Mouse (Mus musculus) intestine, postnatal 0 days (tissue): ENCODE data around the gene Npas3. TPM values are rescaled to one million over a fixed set of nuclear protein-coding genes. Genes with fewer than 3 reads are reported as not detected.

Experiments
- ATAC-seq: fragments of 200-750 bp; cut with Nextera tagmentation; 2 replicates; pipeline ENCODE4 v1.8.0; 2017; ENCODE audit warnings: mild to moderate bottlenecking, moderate TSS enrichment, moderate library complexity
- H3K27ac ChIP-seq: fragments of 300-500 bp; sonication (generic); 2 replicates; pipeline ENCODE4 v1.5.1; 2014; ENCODE audit warnings: mild to moderate bottlenecking, low read depth, low read length, moderate library complexity
- H3K27me3 ChIP-seq: fragments of 300-500 bp; sonication (generic); replicated peaks from 2 replicates; pipeline ENCODE4 v1.6.1; 2014; ENCODE audit warnings: low read length, mixed read lengths; ENCODE audit not compliant: control insufficient read depth, insufficient read depth
- H3K36me3 ChIP-seq: fragments of 300-500 bp; sonication (generic); 2 replicates; pipeline ENCODE4 v1.6.1; 2014; ENCODE audit warnings: mild to moderate bottlenecking, moderate library complexity; ENCODE audit not compliant: control insufficient read depth, insufficient read depth
- H3K4me1 ChIP-seq: fragments of 300-500 bp; sonication (generic); replicated peaks from 2 replicates; pipeline ENCODE4 v1.6.1; 2014; ENCODE audit warnings: antibody characterized with exemption, low read length, mixed read lengths; ENCODE audit not compliant: control insufficient read depth, insufficient read depth
- H3K4me2 ChIP-seq: fragments of 300-500 bp; sonication (generic); replicated peaks from 2 replicates; pipeline ENCODE4 v1.6.1; 2014; ENCODE audit warnings: low read depth, mild to moderate bottlenecking, moderate library complexity
- H3K4me3 ChIP-seq: fragments of 300-500 bp; sonication (generic); 2 replicates; pipeline ENCODE4 v1.5.1; 2014; ENCODE audit warnings: low read depth, low read length
- H3K9ac ChIP-seq: fragments of 300-500 bp; sonication (generic); 2 replicates; pipeline ENCODE4 v1.6.1; 2014; ENCODE audit warnings: mild to moderate bottlenecking, low read depth, low read length
- H3K9me3 ChIP-seq: fragments of 300-500 bp; sonication (generic); 2 replicates; pipeline ENCODE4 v1.6.1; 2016; ENCODE audit warnings: mixed run types; ENCODE audit not compliant: control insufficient read depth
- CTCF ChIP-seq: sonication (generic); IDR thresholded peaks from 2 replicates; pipeline ENCODE4 v1.5.1; 2016; ENCODE audit warnings: low read depth, mild to moderate bottlenecking, control low read depth, antibody characterized with exemption, moderate library complexity
- WGBS: fragments of 180-500 bp; shearing (Covaris S2); extraction: QIAGEN DNeasy Blood & Tissue Kit; methylation state at CpG from one replicate; pipeline ENCODE4 v1.1.7; 2014; 5-methylcytosine and 5-hydroxymethylcytosine counted together
- polyA plus RNA-seq: library from polyadenylated mRNA; unstranded; fragments of >200 nt; fragmentation: Nextera tagmentation; extraction: Ambion mirVana; gene quantifications from 2 replicates; pipeline ENCODE4 v1.2.1, GENCODE M21; 2015

Npas3 gene
- polyA plus RNA-seq, 1 experiment from 2014 or later, result 0.48 TPM

DNA sequence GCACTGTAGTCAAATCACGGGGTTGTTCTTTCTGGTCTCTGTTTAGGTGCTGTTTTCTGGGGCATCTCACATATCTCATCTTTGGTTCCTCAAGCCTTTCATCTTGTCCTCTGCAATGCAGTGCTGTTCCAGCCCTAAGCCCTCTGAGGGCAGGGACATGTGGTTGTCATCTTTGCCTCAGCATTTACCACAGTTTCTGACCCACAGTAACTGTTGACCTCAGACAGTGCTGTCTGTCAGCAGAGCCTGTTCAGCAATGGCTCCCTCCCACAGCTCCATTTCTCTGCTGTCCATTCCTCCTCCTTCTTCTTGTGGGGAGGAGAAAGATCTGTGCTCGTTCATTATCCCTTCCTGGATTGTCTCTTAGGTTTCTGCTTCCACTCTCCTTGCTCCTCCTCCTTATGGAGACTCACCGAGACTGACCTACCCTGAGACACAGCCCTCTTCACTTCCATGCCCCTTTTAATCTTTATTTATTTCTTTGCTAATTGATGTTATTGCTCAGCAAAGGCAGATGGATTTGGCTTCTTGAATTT, 79.2 kb downstream of the Npas3 start:
- Histone ChIP-seq H3K4me2 (no peak overlapping the region), H3K27ac (no peak overlapping the region), H3K36me3 (no peaks in the 10 kb centered on the region), H3K4me1 (no peaks in the 10 kb centered on the region), H3K4me3 (no peak overlapping the region), H3K27me3 (no peaks in the 10 kb centered on the region), H3K9ac (no peak overlapping the region), H3K9me3 (no peaks in the 10 kb centered on the region)
- WGBS, result 37% methylated on average over 3 of the region's 3 CpGs
- TF ChIP-seq CTCF, result no peak
- no peak for ATAC-seq

DNA sequence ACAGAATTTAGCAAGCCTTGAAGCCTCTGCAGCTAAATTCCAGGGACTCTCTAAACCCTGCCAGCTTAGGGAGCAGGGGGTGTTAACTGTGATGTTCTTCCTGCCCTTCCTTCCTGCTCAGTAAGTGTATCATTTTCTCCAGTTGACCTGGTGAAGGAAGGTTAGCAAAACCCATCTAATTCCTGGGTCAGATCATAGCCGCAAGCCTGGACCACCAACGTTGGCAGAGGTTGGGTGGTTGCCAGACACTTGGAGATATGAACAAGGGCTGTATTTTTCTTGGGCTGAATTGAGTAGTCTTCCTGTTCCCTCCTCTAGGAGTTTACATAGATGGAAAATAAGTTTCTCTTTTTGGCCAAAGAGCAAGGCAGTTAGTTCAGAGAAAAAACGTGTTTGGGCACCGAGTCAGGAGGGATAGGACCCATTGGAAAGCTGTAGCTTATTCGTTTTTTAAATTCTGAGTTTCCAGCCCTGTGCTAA, 79.8 kb downstream of the Npas3 start:
- no peak for TF ChIP-seq CTCF
- no peak overlapping the region for H3K9ac ChIP-seq
- no peak for ATAC-seq
- peak overlapping the region; percentile 32 for H3K4me2 ChIP-seq
- no peaks in the 10 kb centered on the region for H3K36me3 ChIP-seq
- no peaks in the 10 kb centered on the region for H3K4me1 ChIP-seq
- WGBS, result 41% methylated on average over 5 of the region's 5 CpGs
- H3K4me3 ChIP-seq, result no peak overlapping the region
- no peaks in the 10 kb centered on the region for H3K27me3 ChIP-seq
- no peak overlapping the region for H3K27ac ChIP-seq
- no peaks in the 10 kb centered on the region for H3K9me3 ChIP-seq

DNA sequence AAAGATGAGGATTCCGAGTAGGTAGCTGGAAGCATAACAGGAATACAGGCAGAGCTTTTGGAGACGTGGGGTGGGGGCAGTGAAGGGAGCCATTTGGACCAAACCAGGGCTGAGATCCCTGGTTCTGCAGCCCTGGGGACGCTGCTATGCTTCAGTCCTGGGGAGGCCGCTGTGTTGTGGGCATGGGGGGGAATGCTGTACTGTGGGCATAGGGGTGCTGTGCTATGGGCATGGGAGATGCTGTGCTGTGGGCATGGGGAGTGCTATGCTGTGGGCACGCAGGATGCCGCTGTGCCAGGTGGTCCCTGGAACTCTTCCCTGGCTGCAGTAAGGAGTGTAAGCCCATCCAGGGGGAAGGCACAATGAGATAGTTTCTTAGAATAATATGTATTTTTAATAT, 81.7 kb downstream of the Npas3 start:
- 83% methylated on average over 6 of the region's 6 CpGs for WGBS
- Histone ChIP-seq H3K36me3 (no peaks in the 10 kb centered on the region), H3K9me3 (no peaks in the 10 kb centered on the region), H3K4me1 (no peaks in the 10 kb centered on the region), H3K4me3 (no peak overlapping the region), H3K4me2 (no peak overlapping the region), H3K9ac (no peak overlapping the region), H3K27me3 (no peaks in the 10 kb centered on the region), H3K27ac (no peak overlapping the region)
- ATAC-seq, result no peak
- TF ChIP-seq CTCF, result no peak

DNA sequence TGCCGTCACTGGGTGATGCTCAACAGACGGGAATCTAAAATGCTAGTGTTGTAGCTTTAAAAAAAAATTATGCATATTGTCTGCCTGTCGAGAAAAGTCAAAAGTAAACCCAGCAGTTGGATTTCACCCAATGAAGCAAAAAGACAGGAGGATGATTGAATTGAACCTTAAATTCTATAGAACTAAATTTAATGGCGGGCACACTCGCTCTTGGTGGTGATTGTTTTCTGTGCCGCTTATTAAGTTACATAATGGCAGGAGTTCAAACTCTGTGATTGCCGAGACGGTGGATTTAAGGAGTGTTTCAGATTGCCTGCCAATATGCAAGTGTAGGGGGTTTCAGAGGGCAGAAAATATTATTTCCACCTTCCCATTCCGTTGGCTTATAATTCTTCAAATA, 82.9 kb downstream of the Npas3 start:
- 78% methylated on average over 9 of the region's 9 CpGs for WGBS
- no peak for ATAC-seq

DNA sequence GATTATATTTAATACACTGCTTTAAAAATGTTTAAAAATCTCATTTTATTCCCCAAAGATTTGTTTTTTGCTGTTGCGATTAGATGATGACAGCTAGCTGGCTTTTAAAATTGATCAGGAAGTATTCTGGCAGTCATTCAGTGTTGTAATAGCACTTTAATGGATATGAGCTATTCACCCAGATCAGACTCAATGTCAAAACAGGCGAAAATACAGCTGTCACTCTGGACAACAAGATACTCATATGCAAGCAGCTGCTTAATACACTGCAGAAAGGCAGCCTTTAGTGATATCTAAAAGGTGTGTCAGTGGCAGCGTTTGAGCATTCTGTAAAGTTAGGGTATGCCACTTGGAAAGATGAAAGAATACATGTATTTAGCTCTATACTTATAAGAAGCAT, 83.3 kb downstream of the Npas3 start:
- H3K4me3 ChIP-seq, result no peak overlapping the region
- H3K36me3 ChIP-seq, result no peaks in the 10 kb centered on the region
- no peak overlapping the region for H3K9ac ChIP-seq
- TF ChIP-seq CTCF, result no peak
- no peaks in the 10 kb centered on the region for H3K4me1 ChIP-seq
- no peaks in the 10 kb centered on the region for H3K27me3 ChIP-seq
- no peak overlapping the region for H3K4me2 ChIP-seq
- H3K27ac ChIP-seq, result no peak overlapping the region
- no peak for ATAC-seq
- WGBS, result 81% methylated on average over 3 of the region's 3 CpGs
- no peaks in the 10 kb centered on the region for H3K9me3 ChIP-seq

More for the DNA sequence above, 82.9 kb downstream of the Npas3 start:
- no peak overlapping the region for H3K27ac ChIP-seq
- no peak overlapping the region for H3K9ac ChIP-seq
- no peak for TF ChIP-seq CTCF
- H3K4me1 ChIP-seq, result no peaks in the 10 kb centered on the region
- no peak overlapping the region for H3K4me2 ChIP-seq
- no peaks in the 10 kb centered on the region for H3K36me3 ChIP-seq
- no peak overlapping the region for H3K4me3 ChIP-seq
- no peaks in the 10 kb centered on the region for H3K9me3 ChIP-seq
- H3K27me3 ChIP-seq, result no peaks in the 10 kb centered on the region

DNA sequence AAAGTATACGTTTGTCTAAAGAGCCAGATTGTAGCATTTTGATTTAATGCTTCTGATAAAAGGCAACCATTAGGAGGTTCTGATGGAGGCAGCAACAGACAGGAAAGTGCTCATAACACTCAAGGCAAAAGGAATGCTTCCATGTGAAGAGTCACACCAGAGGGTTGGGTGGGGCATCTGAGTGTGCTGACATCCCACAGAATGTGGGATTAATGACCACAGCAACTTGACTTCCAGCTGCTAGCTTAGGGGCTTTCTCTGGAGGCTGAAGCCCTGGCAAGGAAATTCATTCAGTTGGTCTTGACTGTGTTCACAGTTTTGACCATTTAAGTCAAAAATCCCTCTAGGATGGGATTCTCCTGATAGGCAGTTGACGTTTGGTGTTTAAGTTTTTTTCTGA, 84.8 kb downstream of the Npas3 start:
- Histone ChIP-seq H3K27ac (no peak overlapping the region), H3K4me3 (no peak overlapping the region), H3K36me3 (no peaks in the 10 kb centered on the region), H3K27me3 (no peaks in the 10 kb centered on the region), H3K4me1 (no peaks in the 10 kb centered on the region), H3K4me2 (no peak overlapping the region), H3K9ac (no peak overlapping the region), H3K9me3 (no peaks in the 10 kb centered on the region)
- TF ChIP-seq CTCF, result no peak
- 67% methylated on average over 2 of the region's 2 CpGs for WGBS
- no peak for ATAC-seq
